Mouse (Mus musculus) cerebellum, adult 9-11 months (tissue): ENCODE results near the gene Olfr617.
"Not testable (repeated sequence)": the region's sequence is repeated elsewhere in the genome, so short reads cannot be mapped to it uniquely, and the experiment has no call there.

Source experiments
- DNase-seq: peaks from one replicate; pipeline ENCODE4 v3.0.0; 2022

The Olfr617 gene

DNA sequence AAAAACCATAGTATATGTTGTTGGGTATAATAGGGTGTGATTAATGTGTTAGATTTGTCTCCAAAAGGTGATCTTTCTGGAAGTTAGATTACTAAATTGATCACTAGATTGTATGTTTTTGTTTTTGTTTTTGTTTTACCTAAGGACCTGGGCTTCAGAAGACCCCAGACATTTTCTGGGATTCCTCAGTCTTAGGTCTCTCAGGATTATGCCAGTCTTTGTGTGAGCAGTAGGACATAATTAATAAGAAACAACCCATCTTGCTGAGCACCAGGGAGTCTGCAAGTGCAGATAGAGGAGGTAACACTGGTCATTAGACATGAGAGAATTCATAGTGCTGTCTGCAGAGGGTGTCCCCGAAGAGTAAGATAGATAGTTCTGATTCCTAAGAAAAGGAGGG, at the start of gene Olfr617:
Olfr617 (plus strand) TSS at position 301 of the 400 bp plus-strand sequence.
- DNase-seq: no peak

DNA sequence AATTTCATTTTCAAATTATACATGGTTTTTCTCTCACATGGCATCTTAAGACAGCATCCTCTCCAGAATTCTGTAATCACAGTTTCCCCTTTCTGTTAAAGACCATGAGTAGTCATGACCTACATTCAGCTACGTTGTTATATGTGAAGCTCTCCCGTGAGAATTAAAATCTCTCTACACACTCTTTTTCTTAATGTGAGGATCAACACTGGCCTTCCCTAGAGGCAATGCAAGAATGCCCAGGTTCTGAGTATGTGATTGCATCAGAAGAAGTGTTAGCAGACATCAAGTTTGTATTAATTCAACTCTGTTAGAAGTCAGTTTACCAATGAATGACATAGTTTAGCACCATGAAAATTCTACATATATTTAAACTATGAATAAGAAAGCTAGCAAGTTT, 30.2 kb upstream of the Olfr617 start, which contains the start of gene Olfr612:
Olfr612 (minus strand) TSS at position 101 of the 400 bp plus-strand sequence.
- DNase-seq: not testable (repeated sequence)

DNA sequence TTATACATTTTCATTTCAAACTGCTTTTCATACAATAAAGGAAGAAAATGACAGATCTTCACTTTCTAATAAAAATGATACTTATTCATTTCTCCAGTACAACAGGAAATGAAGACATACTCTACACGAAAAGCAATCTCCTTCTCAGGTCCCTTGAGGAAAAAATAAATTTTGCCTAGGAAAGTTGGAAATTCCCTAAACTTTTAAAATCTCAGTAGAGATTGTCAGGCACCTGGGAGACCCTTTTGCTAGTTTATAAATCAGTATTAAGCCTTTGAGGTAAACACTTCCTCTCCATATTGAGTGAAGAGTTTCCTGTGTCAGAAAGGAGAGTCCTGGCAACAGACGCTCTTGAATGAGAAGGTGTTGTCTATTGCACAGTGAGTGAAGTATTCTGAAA, 25.1 kb upstream of the Olfr617 start, which contains the start of gene Olfr613:
Olfr613 (plus strand) TSS at position 301 of the 400 bp plus-strand sequence.
- no peak for DNase-seq

DNA sequence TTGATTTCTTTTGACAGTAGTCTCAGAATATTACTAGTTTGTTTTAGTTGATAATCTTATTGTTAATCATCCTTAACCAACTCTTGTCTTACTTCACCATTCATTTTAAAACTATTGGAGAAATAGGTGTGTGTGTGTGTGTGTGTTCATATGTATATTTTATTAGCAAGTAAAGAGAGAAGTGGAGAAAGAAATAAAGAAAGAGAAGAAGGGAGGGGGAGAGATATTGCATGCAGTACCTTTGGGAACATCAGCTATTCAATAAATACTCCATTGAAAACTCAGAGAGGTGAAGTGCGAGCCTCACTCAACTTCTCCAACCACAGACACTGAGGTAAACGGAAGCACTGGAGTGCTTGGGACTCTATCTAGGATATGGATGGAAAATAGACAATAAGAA, 17.1 kb upstream of the Olfr617 start, which contains the start of gene Olfr615:
Olfr615 (plus strand) TSS at position 301 of the 400 bp plus-strand sequence.
- DNase-seq: no peak

GRCm38 (mm10) chr7:103569043-103569442, 3.8 kb upstream of the Olfr617 start, which contains the start of gene Olfr616:
Gene Olfr616 (minus strand): TSS chr7:103569143.
- DNase-seq: no peak

GRCm38 (mm10) chr7:103589803-103590202, 16.9 kb downstream of the Olfr617 start, which contains the start of gene Olfr618:
Gene Olfr618 (plus strand): TSS chr7:103590103.
- no peak for DNase-seq

GRCm38 (mm10) chr7:103600275-103600674, 27.4 kb downstream of the Olfr617 start, which contains the start of gene Olfr619:
Gene Olfr619 (plus strand): TSS chr7:103600575.
- DNase-seq: no peak

- DNase-seq: no peak
Measured at GRCm38 (mm10) chr7:103607425-103607824, 34.6 kb downstream of the Olfr617 start.

DNA sequence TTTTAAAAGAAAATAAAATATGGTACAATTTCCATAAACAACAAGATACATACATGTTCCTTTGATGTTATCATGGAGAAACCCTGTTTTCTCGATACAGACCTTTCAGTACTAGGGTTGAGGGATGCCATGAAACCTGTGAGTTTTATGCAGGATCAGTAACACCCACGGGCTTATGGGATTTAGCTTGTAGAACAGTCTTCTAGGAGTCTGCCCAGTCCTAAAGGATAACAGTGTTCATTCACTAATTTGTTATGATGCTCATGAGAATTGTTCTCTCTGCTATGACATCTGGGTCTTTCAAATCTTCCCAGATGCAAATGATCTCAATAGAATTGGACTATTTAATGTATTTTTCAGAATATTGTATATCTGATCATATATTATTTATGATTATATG, 39.6 kb downstream of the Olfr617 start, which contains the start of gene Olfr620:
Olfr620 (minus strand) TSS at position 101 of the 400 bp plus-strand sequence.
- DNase-seq: no peak
